Mouse (Mus musculus): Measurements from ENCODE around the gene Macrod1.

GRCm38 (mm10) chr19:7236011-7236410, 179.4 kb downstream of the Macrod1 start:
- TF ChIP-seq POLR2A (IDR thresholded peaks at IDR 0.05; ENCODE audit: borderline replicate concordance, extremely low read depth, low read depth, low read length) = no peak
- TF ChIP-seq CTCF (IDR thresholded peaks at IDR 0.05; ENCODE audit: insufficient read depth, low read length) = no peak

All from lung, adult 2 months (tissue).